Mouse (Mus musculus): ENCODE data around the gene Galnt17.

GRCm38 (mm10) chr5:130849610-130850009 is 458.7 kb downstream of the Galnt17 start:
- no peak for TF ChIP-seq POLR2A (IDR thresholded peaks at IDR 0.05; ENCODE audit: extremely low read depth, insufficient read depth, low read length)
- no peak for TF ChIP-seq CTCF (IDR thresholded peaks at IDR 0.05; ENCODE audit: low read depth, low read length)

Data from liver, adult 2 months (tissue).